Mouse (Mus musculus): ENCODE data around the gene Prss46.

DNA sequence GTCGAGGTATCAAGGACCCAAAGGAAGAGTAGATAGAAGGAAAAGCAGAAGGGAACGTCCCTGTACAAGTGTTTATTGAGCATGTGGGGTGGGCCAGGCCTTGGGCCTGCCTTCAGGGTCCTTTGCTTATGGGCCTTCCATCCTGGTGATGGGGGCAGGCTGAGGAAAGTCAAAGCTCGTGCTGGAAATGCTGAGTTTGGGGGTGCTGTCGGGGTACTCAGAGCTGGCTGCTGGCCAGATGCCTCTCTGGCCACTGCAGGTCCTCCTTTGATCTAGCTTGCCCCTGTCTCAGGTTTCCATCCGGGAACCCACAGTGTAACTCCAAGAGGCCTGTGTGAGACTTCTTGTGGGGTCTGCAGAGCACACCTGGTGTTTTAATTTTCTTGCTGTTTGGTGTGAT lies 14.2 kb downstream of the Prss46 start:
- TF ChIP-seq CTCF (IDR thresholded peaks at IDR 0.05; ENCODE audit: control insufficient read depth, insufficient read depth, low read length) (no peak), POLR2A (IDR thresholded peaks at IDR 0.05; ENCODE audit: borderline replicate concordance, control insufficient read depth, low read depth, low read length) (no peak)

Data from bone marrow, adult 2 months (tissue).